Mouse (Mus musculus): ENCODE data around the gene Rft1. TPM values are rescaled to one million over a fixed set of nuclear protein-coding genes. Genes with fewer than 3 reads are reported as not detected.

Gene Rft1
- total RNA-seq, 1 experiment = 15.7 TPM

- no peaks in the 10 kb centered on the region for H3K9me3 ChIP-seq (ENCODE audit: control insufficient read depth, insufficient read depth, low read depth, low read length)
- no peak overlapping the region for H3K27ac ChIP-seq (ENCODE audit: insufficient read depth, low read depth, low read length, poor library complexity, severe bottlenecking)
- peaks cover 2% of the 10 kb centered on the region; the same call in 1 of the 2 replicates for H3K36me3 ChIP-seq (ENCODE audit: control insufficient read depth, insufficient read depth, low read length, poor library complexity, severe bottlenecking)
- TF ChIP-seq ZC3H11A (IDR thresholded peaks at IDR 0.05; ENCODE audit: borderline replicate concordance, low read depth, low read length) = no peak
- TF ChIP-seq ZNF384 (IDR thresholded peaks at IDR 0.05; ENCODE audit: low read depth, low read length) = no peak
- TF ChIP-seq MAFK (IDR thresholded peaks at IDR 0.05; ENCODE audit: insufficient read depth, low read depth, low read length) = no peak
- no peak for TF ChIP-seq CHD2 (IDR thresholded peaks at IDR 0.05; ENCODE audit: low read depth, low read length)
- TF ChIP-seq HCFC1 (IDR thresholded peaks at IDR 0.05; ENCODE audit: borderline replicate concordance, insufficient read depth, low read length) = no peak
- DNase-seq (ENCODE audit: low read depth, low spot score) = no peak
- no peak overlapping the region for H3K9ac ChIP-seq (ENCODE audit: insufficient read depth, low read depth, low read length, poor library complexity, severe bottlenecking)
- no peak overlapping the region for H3K4me3 ChIP-seq (ENCODE audit: insufficient read depth in 1 of 2, low read depth in 1 of 2, low read length in 2 of 2, poor library complexity in 1 of 2, severe bottlenecking in 1 of 2)
- H3K4me1 ChIP-seq (ENCODE audit: control insufficient read depth in 2 of 2, insufficient read depth in 2 of 2, low read length in 2 of 2, poor library complexity in 1 of 2) = peaks cover 3 to 5% of the 10 kb centered on the region in 2 experiments; a peak in 2 of 4 replicates
- in situ Hi-C loops (cut with MboI; ENCODE audit: low sequenced_read_pairs in 2 of 2, unreplicated experiment in 2 of 2) = no loop called here
Observed at GRCm38 (mm10) chr14:30612962-30613715, 41.0 kb upstream of the Rft1 start.

GRCm38 (mm10) chr14:30616751-30617150 lies 37.4 kb upstream of the Rft1 start:
- Histone ChIP-seq H3K9me3 (ENCODE audit: control insufficient read depth, insufficient read depth, low read depth, low read length) (no peaks in the 10 kb centered on the region), H3K27ac (ENCODE audit: insufficient read depth, low read depth, low read length, poor library complexity, severe bottlenecking) (no peak overlapping the region), H3K9ac (ENCODE audit: insufficient read depth, low read depth, low read length, poor library complexity, severe bottlenecking) (no peak overlapping the region), H3K36me3 (ENCODE audit: control insufficient read depth, insufficient read depth, low read length, poor library complexity, severe bottlenecking) (no peaks in the 10 kb centered on the region), H3K4me3 (ENCODE audit: insufficient read depth in 1 of 2, low read depth in 1 of 2, low read length in 2 of 2, poor library complexity in 1 of 2, severe bottlenecking in 1 of 2) (no peak overlapping the region), H3K4me1 (ENCODE audit: control insufficient read depth in 2 of 2, insufficient read depth in 2 of 2, low read length in 2 of 2, poor library complexity in 1 of 2) (peaks cover 3 to 4% of the 10 kb centered on the region in 2 experiments; a peak in 2 of 4 replicates)
- TF ChIP-seq ZC3H11A (IDR thresholded peaks at IDR 0.05; ENCODE audit: borderline replicate concordance, low read depth, low read length) (no peak), CHD2 (IDR thresholded peaks at IDR 0.05; ENCODE audit: low read depth, low read length) (no peak), MAFK (IDR thresholded peaks at IDR 0.05; ENCODE audit: insufficient read depth, low read depth, low read length) (no peak), ZNF384 (IDR thresholded peaks at IDR 0.05; ENCODE audit: low read depth, low read length) (no peak), HCFC1 (IDR thresholded peaks at IDR 0.05; ENCODE audit: borderline replicate concordance, insufficient read depth, low read length) (no peak)
- in situ Hi-C loops (cut with MboI; ENCODE audit: low sequenced_read_pairs in 2 of 2, unreplicated experiment in 2 of 2) = no loop called here
- DNase-seq (ENCODE audit: low read depth, low spot score) = no peak

- no peaks in the 10 kb centered on the region for H3K36me3 ChIP-seq (ENCODE audit: control insufficient read depth, insufficient read depth, low read length, poor library complexity, severe bottlenecking)
- H3K27ac ChIP-seq (ENCODE audit: insufficient read depth, low read depth, low read length, poor library complexity, severe bottlenecking) = no peak overlapping the region
- no peak overlapping the region for H3K9ac ChIP-seq (ENCODE audit: insufficient read depth, low read depth, low read length, poor library complexity, severe bottlenecking)
- DNase-seq (ENCODE audit: low read depth, low spot score) = no peak
- H3K4me3 ChIP-seq (ENCODE audit: insufficient read depth in 1 of 2, low read depth in 1 of 2, low read length in 2 of 2, poor library complexity in 1 of 2, severe bottlenecking in 1 of 2) = no peak overlapping the region
- in situ Hi-C loops (cut with MboI; ENCODE audit: low sequenced_read_pairs in 2 of 2, unreplicated experiment in 2 of 2) = no loop called here
- H3K9me3 ChIP-seq (ENCODE audit: control insufficient read depth, insufficient read depth, low read depth, low read length) = no peaks in the 10 kb centered on the region
- no peaks in the 10 kb centered on the region for H3K4me1 ChIP-seq (ENCODE audit: control insufficient read depth in 2 of 2, insufficient read depth in 2 of 2, low read length in 2 of 2, poor library complexity in 1 of 2)
- TF ChIP-seq MAFK (IDR thresholded peaks at IDR 0.05; ENCODE audit: insufficient read depth, low read depth, low read length) = 0 out of 2 replicates have a peak, but pooled peaks have one; percentile 54
- no peak for TF ChIP-seq HCFC1 (IDR thresholded peaks at IDR 0.05; ENCODE audit: borderline replicate concordance, insufficient read depth, low read length)
Observed at GRCm38 (mm10) chr14:30618746-30619275, 35.3 kb upstream of the Rft1 start.

- in situ Hi-C loops (cut with MboI; ENCODE audit: low sequenced_read_pairs in 2 of 2, unreplicated experiment in 2 of 2) = no loop called here
- TF ChIP-seq ZC3H11A (IDR thresholded peaks at IDR 0.05; ENCODE audit: borderline replicate concordance, low read depth, low read length) = no peak
- no peak for TF ChIP-seq HCFC1 (IDR thresholded peaks at IDR 0.05; ENCODE audit: borderline replicate concordance, insufficient read depth, low read length)
- no peak for TF ChIP-seq MAFK (IDR thresholded peaks at IDR 0.05; ENCODE audit: insufficient read depth, low read depth, low read length)
- no peak for TF ChIP-seq CHD2 (IDR thresholded peaks at IDR 0.05; ENCODE audit: low read depth, low read length)
- no peak for TF ChIP-seq ZNF384 (IDR thresholded peaks at IDR 0.05; ENCODE audit: low read depth, low read length)
- no peak overlapping the region for H3K27ac ChIP-seq (ENCODE audit: insufficient read depth, low read depth, low read length, poor library complexity, severe bottlenecking)
- no peaks in the 10 kb centered on the region for H3K36me3 ChIP-seq (ENCODE audit: control insufficient read depth, insufficient read depth, low read length, poor library complexity, severe bottlenecking)
- no peaks in the 10 kb centered on the region for H3K9me3 ChIP-seq (ENCODE audit: control insufficient read depth, insufficient read depth, low read depth, low read length)
- no peak overlapping the region for H3K4me3 ChIP-seq (ENCODE audit: insufficient read depth in 1 of 2, low read depth in 1 of 2, low read length in 2 of 2, poor library complexity in 1 of 2, severe bottlenecking in 1 of 2)
- no peak overlapping the region for H3K9ac ChIP-seq (ENCODE audit: insufficient read depth, low read depth, low read length, poor library complexity, severe bottlenecking)
- H3K4me1 ChIP-seq (ENCODE audit: control insufficient read depth in 2 of 2, insufficient read depth in 2 of 2, low read length in 2 of 2, poor library complexity in 1 of 2) = peaks cover 0 to 2% of the 10 kb centered on the region in 2 experiments; a peak in 1 of 4 replicates
- DNase-seq (ENCODE audit: low read depth, low spot score) = no peak
Observed at GRCm38 (mm10) chr14:30619982-30620578, 34.1 kb upstream of the Rft1 start.

Data from ES-E14 (cell line).